ENCODE assay signal across 49 mouse cellular contexts in genomic region chr2:3361067-3361466, GRCm38 (mm10). TPM values are rescaled to one million over a fixed set of nuclear protein-coding genes. Genes with fewer than 3 reads are reported as not detected.
"Had no signal": no experiment of that assay in that cellular context is flagged by ENCODE, and none has a peak within 500 bp of the region (broad histone marks: within the 10 kb centered on the region; RNA-seq: fewer than 3 reads in every experiment).

No protein-coding gene starts in this region.

- H3K27ac ChIP-seq: heart, embryonic 13.5 days; heart, embryonic 15.5 days; hindbrain, embryonic 10.5 days; hindbrain, embryonic 12.5 days; hindbrain, embryonic 13.5 days; hindbrain, embryonic 14.5 days; hindbrain, embryonic 15.5 days; hindbrain, postnatal 0 days; intestine, embryonic 15.5 days; kidney, embryonic 15.5 days; kidney, postnatal 0 days; left cerebral cortex, adult 2 months had no signal

- H3K36me3 ChIP-seq: heart, embryonic 12.5 days; heart, embryonic 13.5 days; heart, embryonic 15.5 days; hindbrain, embryonic 10.5 days; hindbrain, embryonic 12.5 days; hindbrain, embryonic 13.5 days; hindbrain, embryonic 15.5 days; intestine, embryonic 15.5 days; kidney, embryonic 15.5 days had no signal

- H3K4me1 ChIP-seq: heart, embryonic 12.5 days; heart, embryonic 13.5 days; heart, embryonic 15.5 days; hindbrain, embryonic 10.5 days; hindbrain, embryonic 12.5 days; hindbrain, embryonic 13.5 days; hindbrain, embryonic 15.5 days; intestine, embryonic 15.5 days; kidney, embryonic 15.5 days had no signal

- H3K4me2 ChIP-seq: heart, embryonic 12.5 days; heart, embryonic 13.5 days; heart, embryonic 15.5 days; hindbrain, embryonic 12.5 days; hindbrain, embryonic 13.5 days; hindbrain, embryonic 14.5 days; hindbrain, embryonic 15.5 days; intestine, embryonic 15.5 days; kidney, embryonic 15.5 days had no signal

- H3K9ac ChIP-seq: heart, embryonic 12.5 days; heart, embryonic 13.5 days; heart, embryonic 15.5 days; hindbrain, embryonic 12.5 days; hindbrain, embryonic 13.5 days; hindbrain, embryonic 14.5 days; hindbrain, embryonic 15.5 days; intestine, embryonic 15.5 days; kidney, embryonic 15.5 days had no signal

- H3K4me3 ChIP-seq: heart, embryonic 12.5 days; heart, embryonic 13.5 days; heart, embryonic 15.5 days; hindbrain, embryonic 10.5 days; hindbrain, embryonic 12.5 days; hindbrain, embryonic 13.5 days; hindbrain, embryonic 15.5 days; intestine, embryonic 15.5 days; kidney, embryonic 15.5 days; left cerebral cortex, adult 2 months had no signal

- DNase-seq: heart, postnatal 10 days; heart, postnatal 14 days; heart, postnatal 36 days; heart, postnatal 4 days; kidney, adult 11 months; kidney, adult 18-20 months; kidney, adult 2 months; kidney, adult 8-10 months; kidney, adult 9 months; kidney, postnatal 10 days; kidney, postnatal 14 days; kidney, postnatal 25 days; kidney, postnatal 36 days; kidney, postnatal 4 days; layer of hippocampus, adult 9-11 months; layer of hippocampus, postnatal 36 days had no signal

- ATAC-seq: hindbrain, embryonic 16.5 days; hindbrain, postnatal 0 days; inflammation-experienced regulatory T-cells, adult 6 months; intestine, embryonic 15.5 days; intestine, embryonic 16.5 days; intestine, postnatal 0 days had no signal

- H3K27me3 ChIP-seq: heart, embryonic 15.5 days; hindbrain, embryonic 12.5 days; hindbrain, embryonic 15.5 days; intestine, embryonic 15.5 days; kidney, embryonic 15.5 days had no signal

- H3K9me3 ChIP-seq: heart, embryonic 12.5 days; heart, embryonic 13.5 days; heart, embryonic 15.5 days; hindbrain, embryonic 10.5 days; hindbrain, embryonic 12.5 days; hindbrain, embryonic 13.5 days; hindbrain, embryonic 15.5 days; intestine, embryonic 15.5 days; kidney, embryonic 15.5 days had no signal

RNA-seq across cellular contexts. Expression of gene Acbd7, which starts 25.1 kb away (rescaled TPM):
- total RNA-seq: heart, postnatal 10 days; hematopoietic stem cell, adult 5-6 weeks; hindbrain, postnatal 0 days had no signal
- polyA plus RNA-seq: hindbrain, embryonic 10.5 days; inflammation-experienced regulatory T-cells, adult 6 months; kidney, adult 2 months; large intestine, adult 2 months had no signal

RNA-seq across cellular contexts. Expression of gene Olah, which starts 35.9 kb away (rescaled TPM):
- total RNA-seq: heart, postnatal 10 days; heart, postnatal 14 days; heart, postnatal 25 days; heart, postnatal 36 days; heart, postnatal 4 days; hematopoietic stem cell, adult 5-6 weeks; hindbrain, postnatal 0 days; layer of hippocampus, adult 18-20 months; layer of hippocampus, adult 8-10 months; layer of hippocampus, postnatal 10 days; layer of hippocampus, postnatal 14 days; layer of hippocampus, postnatal 36 days; left cerebral cortex, adult 18-20 months; left cerebral cortex, adult 2 months; left cerebral cortex, adult 8-10 months; left cerebral cortex, postnatal 10 days had no signal
- polyA plus RNA-seq: heart, embryonic 12.5 days; heart, embryonic 13.5 days; heart, embryonic 14.5 days; heart, embryonic 15.5 days; heart, embryonic 16.5 days; heart, postnatal 0 days; hindbrain, embryonic 10.5 days; hindbrain, embryonic 12.5 days; hindbrain, embryonic 13.5 days; hindbrain, embryonic 14.5 days; hindbrain, embryonic 15.5 days; hindbrain, postnatal 0 days; inflammation-experienced regulatory T-cells, adult 6 months; intestine, embryonic 14.5 days; intestine, embryonic 15.5 days; intestine, embryonic 16.5 days; kidney, adult 2 months; kidney, embryonic 14.5 days; kidney, embryonic 15.5 days; kidney, embryonic 16.5 days; kidney, postnatal 0 days; large intestine, adult 2 months had no signal
